Mouse (Mus musculus) ovary, postnatal 10 days (tissue): ENCODE results near the gene F12.
"Not testable (repeated sequence)": the region's sequence is repeated elsewhere in the genome, so short reads cannot be mapped to it uniquely, and the experiment has no call there.

Experiments used
- DNase-seq: peaks from one replicate; pipeline ENCODE4 v3.0.0; 2022; ENCODE audit warnings: low spot score

The F12 gene

GRCm38 (mm10) chr13:55449679-55450441 is 23.3 kb upstream of the F12 start:
- DNase-seq, result no peak

GRCm38 (mm10) chr13:55449205-55449604 is 22.6 kb upstream of the F12 start:
- no peak for DNase-seq

GRCm38 (mm10) chr13:55448131-55448530 is 21.5 kb upstream of the F12 start:
- DNase-seq, result no peak

- no peak for DNase-seq
These were observed 20.9 kb upstream of the F12 start for GRCm38 (mm10) chr13:55447543-55447943.

GRCm38 (mm10) chr13:55446483-55447105 is 20.0 kb upstream of the F12 start:
- DNase-seq, result no peak

- no peak for DNase-seq
These were observed 18.9 kb upstream of the F12 start for GRCm38 (mm10) chr13:55445361-55446091.

GRCm38 (mm10) chr13:55444937-55445315 is 18.3 kb upstream of the F12 start, which contains the start of gene Grk6:
TSS of gene Grk6 (plus strand) at chr13:55445072.
- DNase-seq, result peak; percentile 97

- no peak for DNase-seq
These were observed 17.8 kb upstream of the F12 start for GRCm38 (mm10) chr13:55444286-55444936.

- DNase-seq, result no peak
These were observed 17.2 kb upstream of the F12 start for GRCm38 (mm10) chr13:55443799-55444285.

- DNase-seq, result not testable (repeated sequence)
These were observed 10.6 kb upstream of the F12 start for GRCm38 (mm10) chr13:55437111-55437629.

- no peak for DNase-seq
These were observed 5.5 kb upstream of the F12 start for GRCm38 (mm10) chr13:55431889-55432685.

GRCm38 (mm10) chr13:55430566-55430965 is 4.0 kb upstream of the F12 start:
- DNase-seq, result no peak

GRCm38 (mm10) chr13:55429226-55429888 is 2.8 kb upstream of the F12 start:
- DNase-seq, result no peak

- peak; percentile 34 for DNase-seq
These were observed 5.4 kb downstream of the F12 start for GRCm38 (mm10) chr13:55420933-55421800.

GRCm38 (mm10) chr13:55420018-55420932 is 6.3 kb downstream of the F12 start:
- no peak for DNase-seq

GRCm38 (mm10) chr13:55419142-55419541 is 7.5 kb downstream of the F12 start:
- DNase-seq, result no peak

- peak; percentile 71 for DNase-seq
These were observed 8.6 kb downstream of the F12 start for GRCm38 (mm10) chr13:55418004-55418403.

- no peak for DNase-seq
These were observed 11.7 kb downstream of the F12 start, which contains the start of gene Pfn3 for GRCm38 (mm10) chr13:55414743-55415380. TSS of gene Pfn3 (minus strand) at chr13:55415232.
